Mouse (Mus musculus) forebrain, embryonic 12.5 days (tissue): Measurements from ENCODE around the gene Bdh1. TPM values are rescaled to one million over a fixed set of nuclear protein-coding genes. Genes with fewer than 3 reads are reported as not detected.
"Not testable (repeated sequence)": the region's sequence is repeated elsewhere in the genome, so short reads cannot be mapped to it uniquely, and the experiment has no call there.

Experiments
- ATAC-seq: fragments of 200-750 bp; cut with Nextera tagmentation; 2 replicates; pipeline ENCODE4 v1.8.0; 2017; ENCODE audit warnings: moderate TSS enrichment; ENCODE audit not compliant: low FRiP score
- H3K27ac ChIP-seq: fragments of 300-500 bp; sonication (generic); 2 replicates; pipeline ENCODE4 v1.5.1; 2016; ENCODE audit warnings: mild to moderate bottlenecking
- H3K27me3 ChIP-seq: fragments of 300-500 bp; sonication (generic); 2 replicates; pipeline ENCODE4 v1.6.1; 2016; ENCODE audit warnings: mild to moderate bottlenecking
- H3K36me3 ChIP-seq: fragments of 300-500 bp; sonication (generic); replicated peaks from 2 replicates; pipeline ENCODE4 v1.6.1; 2016; ENCODE audit warnings: mild to moderate bottlenecking
- H3K4me1 ChIP-seq: fragments of 300-500 bp; sonication (generic); 2 replicates; pipeline ENCODE4 v1.6.1; 2016
- H3K4me2 ChIP-seq: fragments of 300-500 bp; sonication (generic); 2 replicates; pipeline ENCODE4 v1.6.1; 2016; ENCODE audit warnings: mild to moderate bottlenecking, moderate library complexity
- H3K4me3 ChIP-seq: fragments of 300-500 bp; sonication (generic); replicated peaks from 2 replicates; pipeline ENCODE4 v1.5.1; 2016; ENCODE audit warnings: mild to moderate bottlenecking
- H3K9ac ChIP-seq: fragments of 300-500 bp; sonication (generic); 2 replicates; pipeline ENCODE4 v1.6.1; 2016; ENCODE audit warnings: mild to moderate bottlenecking
- H3K9me3 ChIP-seq: fragments of 300-500 bp; sonication (generic); 2 replicates; pipeline ENCODE4 v1.6.1; 2016
- whole genome bisulfite sequencing: fragments of 180-500 bp; shearing (Covaris S2); methylation state at CpG from one replicate; pipeline ENCODE4 v1.1.7; 2016; 5-methylcytosine and 5-hydroxymethylcytosine counted together
- polyA plus RNA-seq: library from polyadenylated mRNA; unstranded; fragments of >200 nt; fragmentation: Nextera tagmentation; extraction: Ambion mirVana; gene quantifications from 2 replicates; pipeline ENCODE4 v1.2.1, GENCODE M21; 2016

Gene Bdh1
- polyA plus RNA-seq = 49.3 and 51.1 TPM in 2 replicates

DNA sequence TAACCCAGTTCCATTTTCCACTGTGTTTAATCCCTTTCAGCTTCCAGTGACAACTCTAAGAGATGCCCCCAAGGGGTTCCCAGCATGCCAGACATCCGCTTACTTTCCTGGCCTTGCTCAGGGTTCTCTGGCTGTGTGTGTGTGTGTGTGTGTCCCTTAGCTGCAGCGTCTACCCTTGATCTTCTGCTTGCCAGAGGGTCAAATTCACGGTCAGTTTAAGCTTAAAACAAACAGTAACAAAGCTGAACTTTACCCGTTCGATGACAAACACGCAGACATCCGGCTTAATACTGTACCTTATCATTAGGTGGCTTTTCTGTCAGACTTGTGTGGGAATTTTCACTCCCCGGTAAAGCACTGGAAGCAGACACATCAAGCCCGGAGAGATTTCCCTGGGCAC, at the start of gene Bdh1:
Gene Bdh1, plus strand, starts transcription at position 281 of the 400 bp plus-strand sequence.
- Histone ChIP-seq H3K27ac (no peak within 1 kb of the TSS), H3K4me1 (no peaks in the 10 kb centered on the region), H3K36me3 (no peaks in the 10 kb centered on the region), H3K4me3 (no peak within 1 kb of the TSS), H3K4me2 (no peak within 1 kb of the TSS), H3K9ac (no peak within 1 kb of the TSS), H3K9me3 (no peaks in the 10 kb centered on the region), H3K27me3 (peaks cover 11% of the 10 kb centered on the region)
- WGBS = 80% methylated on average over 9 of the region's 9 CpGs
- ATAC-seq = no peak

DNA sequence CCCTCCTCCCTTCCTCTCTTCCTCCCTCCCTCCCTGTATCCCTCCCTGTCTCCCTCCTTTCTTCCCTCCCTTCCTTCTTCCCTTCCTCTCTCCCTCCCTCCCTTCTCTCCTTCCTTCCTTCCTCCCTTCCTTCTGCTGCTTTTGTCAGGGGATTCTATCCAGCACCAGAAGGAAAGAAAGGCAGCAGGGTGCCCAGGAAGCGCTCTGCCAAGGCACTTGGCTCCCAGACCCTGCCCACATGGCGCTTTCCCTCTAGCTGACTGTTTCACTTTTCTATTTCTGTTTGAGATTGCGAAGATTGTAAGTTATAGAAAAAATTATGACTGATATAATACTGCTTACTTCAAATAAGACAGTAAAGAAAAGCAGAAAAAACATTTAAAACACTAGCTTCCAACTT, 49.8 kb upstream of the Bdh1 start:
- not testable (repeated sequence) for H3K9ac ChIP-seq, H3K36me3 ChIP-seq, H3K4me1 ChIP-seq, H3K4me3 ChIP-seq, H3K27me3 ChIP-seq, ATAC-seq, H3K4me2 ChIP-seq, H3K27ac ChIP-seq, H3K9me3 ChIP-seq
- WGBS = 81% methylated on average over 3 of the region's 3 CpGs

DNA sequence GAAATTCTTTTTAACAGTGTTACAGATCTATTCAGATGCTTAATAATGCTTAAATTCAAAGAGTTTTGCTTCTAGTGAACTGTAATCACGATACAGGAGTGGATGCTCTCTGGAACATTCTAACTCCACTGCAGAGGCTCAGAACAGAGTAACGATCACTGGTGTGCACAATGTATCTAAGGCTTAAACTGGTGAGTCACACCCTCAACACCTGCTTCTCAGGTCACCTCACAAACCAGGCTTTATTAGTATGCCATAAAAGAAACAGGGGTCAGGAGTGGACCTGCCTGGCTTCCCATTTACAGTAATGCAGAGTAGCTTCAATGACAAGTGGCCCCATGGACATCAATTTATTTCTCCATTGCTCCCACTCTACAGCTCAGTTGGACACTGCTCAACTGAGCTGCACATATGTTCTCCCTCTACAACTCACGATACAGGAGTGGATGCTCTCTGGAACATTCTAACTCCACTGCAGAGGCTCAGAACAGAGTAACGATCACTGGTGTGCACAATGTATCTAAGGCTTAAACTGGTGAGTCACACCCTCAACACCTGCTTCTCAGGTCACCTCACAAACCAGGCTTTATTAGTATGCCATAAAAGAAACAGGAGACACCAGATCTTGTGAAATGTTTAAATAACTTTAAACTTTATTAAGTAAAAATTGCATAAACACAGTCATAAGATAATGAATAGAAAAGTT, 46.0 kb upstream of the Bdh1 start:
- 79% methylated on average over 4 of the region's 4 CpGs for WGBS
- not testable (repeated sequence) for H3K9me3 ChIP-seq, H3K4me3 ChIP-seq, H3K27ac ChIP-seq, H3K4me2 ChIP-seq, H3K9ac ChIP-seq, H3K4me1 ChIP-seq, ATAC-seq, H3K36me3 ChIP-seq, H3K27me3 ChIP-seq

DNA sequence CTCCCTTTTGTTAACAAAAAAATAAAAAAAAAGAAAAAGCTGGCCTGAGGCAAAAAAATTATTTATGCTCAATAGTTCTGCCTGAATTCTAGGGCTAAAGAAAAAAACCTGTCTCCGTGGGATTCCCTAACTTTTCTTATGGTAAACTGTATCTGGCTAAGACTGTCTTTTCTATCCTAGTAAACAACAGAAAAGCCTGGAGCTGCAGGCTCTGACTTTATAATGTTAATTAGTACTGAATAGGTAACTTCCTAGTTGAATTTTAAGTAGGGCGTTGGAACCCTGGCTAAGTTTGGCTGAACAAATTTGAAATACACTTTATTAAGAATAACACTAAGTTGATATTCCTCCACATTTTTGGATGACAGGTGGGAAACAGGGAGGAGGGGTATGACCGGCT, 33.8 kb upstream of the Bdh1 start:
- H3K36me3 ChIP-seq, H3K27me3 ChIP-seq, H3K9me3 ChIP-seq, H3K4me1 ChIP-seq, H3K4me3 ChIP-seq, ATAC-seq, H3K4me2 ChIP-seq, H3K27ac ChIP-seq, H3K9ac ChIP-seq: not testable (repeated sequence)
- 59% methylated on average over 3 of the region's 3 CpGs for WGBS

DNA sequence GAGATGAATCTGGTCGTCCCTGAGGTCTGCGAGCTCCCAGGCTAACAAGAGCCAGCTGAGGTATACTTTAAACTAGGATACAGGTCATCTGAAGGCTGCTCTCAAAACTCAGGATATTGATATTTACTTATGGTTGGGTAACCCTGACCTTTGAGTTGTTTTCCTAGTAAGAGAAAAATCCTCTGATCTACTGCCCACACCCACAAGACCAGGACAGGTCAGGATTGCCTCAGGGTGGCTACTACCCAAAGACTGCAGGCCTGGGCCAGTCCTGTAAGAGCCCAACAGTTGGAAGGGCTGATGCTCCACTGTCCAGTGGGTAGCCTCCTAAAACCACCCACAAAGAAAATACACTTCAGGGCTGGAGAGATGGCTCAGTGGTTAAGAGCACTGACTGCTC, 22.8 kb upstream of the Bdh1 start:
- no peak for ATAC-seq
- WGBS = 79% methylated on average over 2 of the region's 2 CpGs

DNA sequence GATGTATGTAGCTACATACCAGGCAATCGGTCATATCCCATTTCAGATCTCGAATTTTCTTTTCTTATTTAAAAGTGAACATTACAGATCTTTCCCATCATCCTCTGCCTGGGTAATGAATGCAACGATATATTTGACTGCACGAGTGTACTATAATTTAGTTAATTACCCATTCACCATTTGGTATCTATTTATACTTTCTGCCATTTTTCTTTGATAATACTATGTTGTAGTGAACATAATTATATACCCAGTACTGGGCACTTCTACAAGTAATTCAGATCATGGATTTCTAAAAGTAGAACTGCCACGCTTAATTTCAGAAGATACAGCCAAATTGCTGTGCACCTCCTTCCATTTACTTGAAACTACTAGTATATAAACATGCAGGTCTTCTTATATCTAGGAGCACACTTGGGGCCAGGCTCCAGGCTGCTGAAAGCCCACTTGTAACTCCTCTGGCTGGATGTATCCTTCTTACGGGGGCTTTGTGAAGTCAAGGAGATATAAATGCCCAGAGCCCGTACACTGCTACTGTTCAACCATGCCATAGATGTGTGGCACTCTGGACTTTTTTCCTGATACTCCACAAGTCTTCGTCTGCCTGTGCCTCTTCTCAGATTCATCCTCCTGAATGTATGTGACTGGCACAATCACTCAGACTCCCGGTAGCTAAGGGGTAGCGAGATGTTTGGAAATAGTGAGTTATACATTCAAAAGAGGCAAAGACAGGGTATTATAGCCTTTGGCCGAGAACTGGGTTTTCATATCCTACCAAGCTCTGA, 21.0 kb upstream of the Bdh1 start:
- WGBS = 87% methylated on average over 11 of the region's 11 CpGs
- Histone ChIP-seq H3K36me3 (no peaks in the 10 kb centered on the region), H3K4me2 (no peak overlapping the region), H3K4me1 (no peaks in the 10 kb centered on the region; the same call in 1 of the 2 replicates), H3K4me3 (no peak overlapping the region), H3K9ac (no peak overlapping the region), H3K27ac (no peak overlapping the region), H3K9me3 (0 out of 2 replicates have a peak, but pooled peaks cover 4% of the 10 kb centered on the region), H3K27me3 (no peaks in the 10 kb centered on the region)
- no peak for ATAC-seq

More for the DNA sequence above, 22.8 kb upstream of the Bdh1 start:
- H3K4me2 ChIP-seq = no peak overlapping the region
- no peak overlapping the region for H3K4me3 ChIP-seq
- H3K27ac ChIP-seq = no peak overlapping the region
- H3K27me3 ChIP-seq = no peaks in the 10 kb centered on the region
- no peak overlapping the region for H3K9ac ChIP-seq
- 0 out of 2 replicates have a peak, but pooled peaks cover 4% of the 10 kb centered on the region for H3K9me3 ChIP-seq
- H3K4me1 ChIP-seq = no peaks in the 10 kb centered on the region; the same call in 1 of the 2 replicates
- no peaks in the 10 kb centered on the region for H3K36me3 ChIP-seq

DNA sequence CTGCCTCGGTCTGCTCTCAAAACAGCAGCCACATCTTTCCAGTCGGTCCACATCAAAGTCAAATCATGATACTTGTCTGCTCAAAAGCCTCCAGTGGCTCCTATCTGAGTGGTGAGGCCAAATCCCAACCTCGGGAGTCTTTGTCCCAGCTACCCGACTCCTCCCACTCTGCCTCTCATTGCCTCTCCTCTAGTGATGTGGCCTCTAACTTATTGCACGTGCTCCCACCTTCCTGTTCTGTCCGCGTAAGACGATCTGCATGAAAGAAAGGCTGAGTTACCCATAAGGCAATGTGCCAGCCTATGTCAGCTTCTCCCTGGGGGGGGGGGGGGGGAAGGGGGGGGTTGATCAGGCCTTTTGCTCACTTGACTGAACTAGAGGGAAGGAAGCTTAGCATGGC, 20.0 kb upstream of the Bdh1 start:
- Histone ChIP-seq H3K4me2 (no peak overlapping the region), H3K27me3 (no peaks in the 10 kb centered on the region), H3K4me3 (no peak overlapping the region), H3K36me3 (no peaks in the 10 kb centered on the region), H3K9me3 (0 out of 2 replicates have a peak, but pooled peaks cover under 1% of the 10 kb centered on the region), H3K4me1 (no peaks in the 10 kb centered on the region; the same call in 1 of the 2 replicates), H3K9ac (no peak overlapping the region), H3K27ac (no peak overlapping the region)
- no peak for ATAC-seq
- 50% methylated on average over 8 of the region's 8 CpGs for WGBS

DNA sequence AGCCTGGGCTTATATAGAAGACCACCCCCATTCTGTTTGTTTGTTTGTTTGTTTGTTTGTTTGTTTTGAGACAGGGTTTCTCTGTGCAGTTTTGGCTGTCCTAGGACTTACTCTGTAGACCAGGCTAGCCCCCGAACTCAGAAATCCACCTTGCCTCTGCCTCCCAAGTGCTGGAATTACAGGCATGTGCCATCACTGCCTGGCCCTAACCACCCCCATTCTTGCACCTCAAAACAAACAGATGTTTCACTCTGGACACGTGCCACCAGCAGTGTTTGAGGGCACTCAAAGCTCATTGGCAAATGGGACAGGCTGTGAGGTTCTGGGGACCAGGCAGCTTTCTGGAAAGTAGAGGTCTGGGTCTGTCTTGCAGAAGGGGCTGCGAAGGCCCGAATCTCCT, 18.1 kb upstream of the Bdh1 start:
- Histone ChIP-seq H3K9ac (no peak overlapping the region), H3K4me2 (no peak overlapping the region), H3K4me3 (no peak overlapping the region), H3K27me3 (no peaks in the 10 kb centered on the region), H3K27ac (no peak overlapping the region), H3K9me3 (no peaks in the 10 kb centered on the region), H3K4me1 (no peaks in the 10 kb centered on the region; the same call in 1 of the 2 replicates), H3K36me3 (no peaks in the 10 kb centered on the region)
- WGBS = 88% methylated on average over 4 of the region's 4 CpGs
- no peak for ATAC-seq

DNA sequence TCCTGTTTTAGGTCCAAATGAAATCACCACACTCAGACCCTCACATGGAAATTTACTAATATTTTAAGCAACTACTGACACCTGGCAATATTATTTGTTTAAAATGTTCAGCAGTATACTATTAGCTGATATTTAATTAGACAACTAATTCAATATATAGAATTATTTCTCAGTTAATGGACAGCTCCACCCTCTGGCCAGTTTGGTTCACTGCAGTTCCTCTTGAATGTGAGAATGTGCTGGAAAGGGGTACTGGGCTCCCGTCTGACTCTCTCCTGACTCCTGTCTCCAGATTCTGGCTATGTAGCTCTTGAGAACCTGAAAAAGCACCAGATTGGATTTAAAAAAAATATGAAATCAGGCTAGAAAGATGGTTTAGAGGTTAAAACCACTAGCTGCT, 17.0 kb upstream of the Bdh1 start:
- Histone ChIP-seq H3K4me1 (no peaks in the 10 kb centered on the region; the same call in 1 of the 2 replicates), H3K27me3 (no peaks in the 10 kb centered on the region), H3K9me3 (no peaks in the 10 kb centered on the region), H3K4me2 (no peak overlapping the region), H3K27ac (no peak overlapping the region), H3K36me3 (no peaks in the 10 kb centered on the region), H3K4me3 (no peak overlapping the region), H3K9ac (no peak overlapping the region)
- no peak for ATAC-seq
- 67% methylated on average over 1 of the region's 1 CpGs for WGBS

DNA sequence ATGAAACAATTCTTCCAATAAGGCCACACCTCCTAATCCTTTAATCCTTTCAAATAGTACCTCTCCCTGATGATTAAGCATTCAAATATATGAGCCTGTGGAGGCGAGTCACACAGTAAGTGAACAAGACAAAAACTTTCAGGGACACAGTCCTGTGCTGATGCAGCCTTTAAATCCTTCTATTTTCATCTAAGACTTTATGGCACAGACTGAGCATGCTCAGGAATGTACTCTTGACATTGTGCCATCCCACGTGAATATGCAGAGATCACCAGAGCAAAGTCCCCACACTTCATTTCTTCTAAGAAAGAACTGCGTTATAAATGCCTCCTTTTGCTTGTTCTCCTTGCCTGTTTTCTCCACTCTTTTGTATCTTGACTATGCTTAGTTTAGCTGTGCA, 14.2 kb upstream of the Bdh1 start:
- H3K9me3 ChIP-seq = no peaks in the 10 kb centered on the region
- no peaks in the 10 kb centered on the region for H3K36me3 ChIP-seq
- no peak overlapping the region for H3K4me3 ChIP-seq
- no peak overlapping the region for H3K4me2 ChIP-seq
- WGBS = 47% methylated on average over 3 of the region's 3 CpGs
- H3K27ac ChIP-seq = no peak overlapping the region
- no peak for ATAC-seq
- H3K9ac ChIP-seq = no peak overlapping the region
- H3K4me1 ChIP-seq = no peaks in the 10 kb centered on the region
- H3K27me3 ChIP-seq = no peaks in the 10 kb centered on the region

DNA sequence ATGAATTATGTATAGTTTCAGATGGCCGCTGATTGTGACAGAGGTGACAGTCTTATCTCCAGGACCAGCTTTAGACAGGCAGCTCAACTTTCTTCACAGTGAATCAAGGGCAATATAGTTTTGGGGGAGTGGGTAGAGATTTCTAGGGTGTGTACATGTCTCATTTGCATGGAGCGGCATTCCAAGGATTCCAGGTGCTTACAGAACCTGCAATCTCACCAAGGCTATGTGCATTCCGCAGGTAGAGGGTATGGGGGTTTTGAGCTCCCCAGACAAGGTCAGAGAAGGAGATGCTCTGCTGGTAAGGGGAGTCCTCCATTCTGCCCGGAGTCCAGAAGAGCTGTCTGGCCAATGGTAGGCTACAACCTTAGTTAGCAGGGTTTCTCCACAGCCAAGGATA, 11.1 kb upstream of the Bdh1 start:
- H3K36me3 ChIP-seq = no peaks in the 10 kb centered on the region
- H3K9me3 ChIP-seq = no peaks in the 10 kb centered on the region
- H3K27ac ChIP-seq = no peak overlapping the region
- H3K4me3 ChIP-seq = no peak overlapping the region
- H3K27me3 ChIP-seq = no peaks in the 10 kb centered on the region
- ATAC-seq = no peak
- no peak overlapping the region for H3K4me2 ChIP-seq
- H3K4me1 ChIP-seq = no peaks in the 10 kb centered on the region
- H3K9ac ChIP-seq = no peak overlapping the region
- WGBS = 78% methylated on average over 4 of the region's 4 CpGs

DNA sequence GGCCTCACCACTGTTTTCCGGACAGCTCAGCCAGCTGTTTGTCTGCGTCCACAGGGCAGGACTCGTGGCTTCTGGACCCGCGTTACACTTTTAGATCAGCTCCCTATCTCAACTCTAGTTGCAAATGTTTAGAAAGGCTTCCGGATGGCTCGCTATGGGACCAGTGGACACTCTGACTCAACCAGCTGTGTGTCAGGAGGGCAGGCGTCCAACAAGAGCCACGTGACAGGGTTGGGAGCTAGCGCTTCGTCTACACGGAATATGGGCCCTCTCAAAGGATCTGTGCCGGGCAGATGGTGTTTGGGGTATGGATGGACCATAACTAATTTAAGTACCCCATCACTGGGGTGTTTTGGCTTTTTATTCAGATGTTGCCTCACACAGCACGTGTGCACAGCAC, 9.8 kb upstream of the Bdh1 start:
- WGBS = 83% methylated on average over 14 of the region's 14 CpGs

DNA sequence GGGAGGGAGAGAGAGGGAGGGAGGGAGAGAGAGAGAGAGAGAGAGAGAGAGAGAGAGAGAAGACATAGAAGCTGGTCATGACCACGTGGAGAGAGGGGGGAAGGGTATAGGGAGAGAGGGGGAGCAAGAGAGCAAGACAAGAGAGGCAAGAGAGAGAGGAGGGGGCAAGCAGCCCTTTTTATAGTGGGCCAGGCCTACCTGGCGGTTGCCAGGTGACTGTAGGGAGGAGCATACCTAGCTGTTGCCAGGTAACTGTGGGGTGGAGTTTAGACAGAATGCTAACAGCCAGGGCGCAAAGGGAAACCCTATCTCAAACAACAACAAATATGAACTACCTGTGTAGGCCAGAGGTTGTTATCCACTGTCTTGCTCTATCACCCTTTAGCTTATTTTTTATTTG, 8.3 kb upstream of the Bdh1 start:
- Histone ChIP-seq H3K9ac (no peak overlapping the region), H3K9me3 (no peaks in the 10 kb centered on the region), H3K4me3 (no peak overlapping the region), H3K4me2 (no peak overlapping the region), H3K36me3 (no peaks in the 10 kb centered on the region), H3K4me1 (no peaks in the 10 kb centered on the region), H3K27ac (no peak overlapping the region), H3K27me3 (no peaks in the 10 kb centered on the region)
- 62% methylated on average over 3 of the region's 3 CpGs for WGBS
- no peak for ATAC-seq

More for the DNA sequence above, 9.8 kb upstream of the Bdh1 start:
- Histone ChIP-seq H3K36me3 (no peaks in the 10 kb centered on the region), H3K4me1 (no peaks in the 10 kb centered on the region), H3K4me2 (no peak overlapping the region), H3K27ac (no peak overlapping the region), H3K9ac (no peak overlapping the region), H3K27me3 (no peaks in the 10 kb centered on the region), H3K9me3 (no peaks in the 10 kb centered on the region), H3K4me3 (no peak overlapping the region)
- no peak for ATAC-seq
